Mouse (Mus musculus): Measurements from ENCODE around the gene Olfr824. TPM values are rescaled to one million over a fixed set of nuclear protein-coding genes. Genes with fewer than 3 reads are reported as not detected.
"Not testable (repeated sequence)": the region's sequence is repeated elsewhere in the genome, so short reads cannot be mapped to it uniquely, and the experiment has no call there.

Gene Olfr824
- not detected in 2 replicates for polyA plus RNA-seq (2012; rRNA removed)

- not testable (repeated sequence) for H3K4me3 ChIP-seq (ENCODE audit: control insufficient read depth, insufficient read depth, low read length); H3K4me1 ChIP-seq (replicated peaks; ENCODE audit: control insufficient read depth, insufficient read depth, low read length); H3K27ac ChIP-seq (ENCODE audit: control insufficient read depth, insufficient read depth, low read length); DNase-seq; H3K36me3 ChIP-seq (ENCODE audit: control insufficient read depth, insufficient read depth, low read length); H3K27me3 ChIP-seq (ENCODE audit: control insufficient read depth, insufficient read depth, low read length)
Measured at GRCm38 (mm10) chr10:130129900-130130299, at the start of gene Olfr824. Olfr824 (minus strand) TSS chr10:130130000.

- Histone ChIP-seq H3K4me1 (replicated peaks; ENCODE audit: control insufficient read depth, insufficient read depth, low read length) (no peaks in the 10 kb centered on the region), H3K4me3 (ENCODE audit: control insufficient read depth, insufficient read depth, low read length) (no peak within 1 kb of the TSS), H3K27ac (ENCODE audit: control insufficient read depth, insufficient read depth, low read length) (no peak within 1 kb of the TSS), H3K36me3 (ENCODE audit: control insufficient read depth, insufficient read depth, low read length) (no peaks in the 10 kb centered on the region), H3K27me3 (ENCODE audit: control insufficient read depth, insufficient read depth, low read length) (no peaks in the 10 kb centered on the region)
- no peak for DNase-seq
- TF ChIP-seq CTCF (IDR thresholded peaks at IDR 0.05; ENCODE audit: borderline replicate concordance, control insufficient read depth, extremely low read depth, insufficient read depth, low read length, poor library complexity): no peak
- no peak for TF ChIP-seq POLR2A (IDR thresholded peaks at IDR 0.05; ENCODE audit: control insufficient read depth, extremely low read depth, insufficient read depth, low read length, poor library complexity)
Measured at GRCm38 (mm10) chr10:130166666-130167065, 36.9 kb upstream of the Olfr824 start, which contains the start of gene Olfr825. Olfr825 (minus strand) TSS chr10:130166766.

GRCm38 (mm10) chr10:130165196-130165595 lies 35.4 kb upstream of the Olfr824 start:
- no peak for DNase-seq
- Histone ChIP-seq H3K4me3 (ENCODE audit: control insufficient read depth, insufficient read depth, low read length) (no peak overlapping the region), H3K36me3 (ENCODE audit: control insufficient read depth, insufficient read depth, low read length) (no peaks in the 10 kb centered on the region), H3K27me3 (ENCODE audit: control insufficient read depth, insufficient read depth, low read length) (no peaks in the 10 kb centered on the region), H3K4me1 (replicated peaks; ENCODE audit: control insufficient read depth, insufficient read depth, low read length) (no peaks in the 10 kb centered on the region), H3K27ac (ENCODE audit: control insufficient read depth, insufficient read depth, low read length) (no peak overlapping the region)
- TF ChIP-seq CTCF (IDR thresholded peaks at IDR 0.05; ENCODE audit: borderline replicate concordance, control insufficient read depth, extremely low read depth, insufficient read depth, low read length, poor library complexity) (no peak), POLR2A (IDR thresholded peaks at IDR 0.05; ENCODE audit: control insufficient read depth, extremely low read depth, insufficient read depth, low read length, poor library complexity) (no peak)

- no peak for DNase-seq
- Histone ChIP-seq H3K4me3 (ENCODE audit: control insufficient read depth, insufficient read depth, low read length) (no peak overlapping the region), H3K36me3 (ENCODE audit: control insufficient read depth, insufficient read depth, low read length) (no peaks in the 10 kb centered on the region), H3K27me3 (ENCODE audit: control insufficient read depth, insufficient read depth, low read length) (no peaks in the 10 kb centered on the region), H3K4me1 (replicated peaks; ENCODE audit: control insufficient read depth, insufficient read depth, low read length) (no peaks in the 10 kb centered on the region), H3K27ac (ENCODE audit: control insufficient read depth, insufficient read depth, low read length) (no peak overlapping the region)
- TF ChIP-seq CTCF (IDR thresholded peaks at IDR 0.05; ENCODE audit: borderline replicate concordance, control insufficient read depth, extremely low read depth, insufficient read depth, low read length, poor library complexity) (no peak), POLR2A (IDR thresholded peaks at IDR 0.05; ENCODE audit: control insufficient read depth, extremely low read depth, insufficient read depth, low read length, poor library complexity) (no peak)
- WGBS: 73% methylated on average over 5 of the region's 5 CpGs
Measured at GRCm38 (mm10) chr10:130144121-130144520, 14.3 kb upstream of the Olfr824 start.

- not testable (repeated sequence) for H3K4me1 ChIP-seq (replicated peaks; ENCODE audit: control insufficient read depth, insufficient read depth, low read length); H3K27me3 ChIP-seq (ENCODE audit: control insufficient read depth, insufficient read depth, low read length); H3K27ac ChIP-seq (ENCODE audit: control insufficient read depth, insufficient read depth, low read length); DNase-seq; H3K36me3 ChIP-seq (ENCODE audit: control insufficient read depth, insufficient read depth, low read length); H3K4me3 ChIP-seq (ENCODE audit: control insufficient read depth, insufficient read depth, low read length)
- 90% methylated on average over 5 of the region's 5 CpGs for WGBS
Measured at GRCm38 (mm10) chr10:130142481-130142880, 12.7 kb upstream of the Olfr824 start.

- DNase-seq: no peak
- Histone ChIP-seq H3K27ac (ENCODE audit: control insufficient read depth, insufficient read depth, low read length) (no peak overlapping the region), H3K4me1 (replicated peaks; ENCODE audit: control insufficient read depth, insufficient read depth, low read length) (no peaks in the 10 kb centered on the region), H3K4me3 (ENCODE audit: control insufficient read depth, insufficient read depth, low read length) (no peak overlapping the region), H3K36me3 (ENCODE audit: control insufficient read depth, insufficient read depth, low read length) (no peaks in the 10 kb centered on the region), H3K27me3 (ENCODE audit: control insufficient read depth, insufficient read depth, low read length) (no peaks in the 10 kb centered on the region)
- no peak for TF ChIP-seq CTCF (IDR thresholded peaks at IDR 0.05; ENCODE audit: borderline replicate concordance, control insufficient read depth, extremely low read depth, insufficient read depth, low read length, poor library complexity)
- no peak for TF ChIP-seq POLR2A (IDR thresholded peaks at IDR 0.05; ENCODE audit: control insufficient read depth, extremely low read depth, insufficient read depth, low read length, poor library complexity)
Measured at GRCm38 (mm10) chr10:130134811-130135210, 5.0 kb upstream of the Olfr824 start.

- not testable (repeated sequence) for H3K4me1 ChIP-seq (replicated peaks; ENCODE audit: control insufficient read depth, insufficient read depth, low read length); H3K27me3 ChIP-seq (ENCODE audit: control insufficient read depth, insufficient read depth, low read length); H3K27ac ChIP-seq (ENCODE audit: control insufficient read depth, insufficient read depth, low read length); DNase-seq; H3K4me3 ChIP-seq (ENCODE audit: control insufficient read depth, insufficient read depth, low read length); H3K36me3 ChIP-seq (ENCODE audit: control insufficient read depth, insufficient read depth, low read length)
- WGBS: 84% methylated on average over 3 of the region's 3 CpGs
Measured at GRCm38 (mm10) chr10:130116045-130116444, 13.8 kb downstream of the Olfr824 start.

GRCm38 (mm10) chr10:130115283-130115682 lies 14.5 kb downstream of the Olfr824 start, which contains the start of gene Olfr823:
Olfr823 (minus strand) TSS chr10:130115383.
- H3K27me3 ChIP-seq (ENCODE audit: control insufficient read depth, insufficient read depth, low read length); H3K4me1 ChIP-seq (replicated peaks; ENCODE audit: control insufficient read depth, insufficient read depth, low read length); DNase-seq; H3K36me3 ChIP-seq (ENCODE audit: control insufficient read depth, insufficient read depth, low read length); H3K27ac ChIP-seq (ENCODE audit: control insufficient read depth, insufficient read depth, low read length); H3K4me3 ChIP-seq (ENCODE audit: control insufficient read depth, insufficient read depth, low read length): not testable (repeated sequence)
- WGBS: 92% methylated on average over 1 of the region's 1 CpGs

Data from thymus, adult 2 months (tissue).